Mouse (Mus musculus) lung, adult 2 months (tissue): ENCODE results near the gene Sypl.

ENCODE experiments used
- CTCF ChIP-seq: fragments of 200-500 bp; IDR thresholded peaks from 2 replicates; pipeline ENCODE4 v1.5.1; 2011; ENCODE audit warnings: mild to moderate bottlenecking, low read length, control low read depth; ENCODE audit not compliant: insufficient read depth
- POLR2A ChIP-seq: fragments of 200-500 bp; IDR thresholded peaks from 2 replicates; pipeline ENCODE4 v1.6.1; 2011; ENCODE audit warnings: low read depth, mild to moderate bottlenecking, control low read depth, low read length, borderline replicate concordance; ENCODE audit errors: extremely low read depth

- no peak for TF ChIP-seq POLR2A
- no peak for TF ChIP-seq CTCF
Observed at GRCm38 (mm10) chr12:32926331-32927172, 27.1 kb upstream of the Sypl start.
